Mouse (Mus musculus) C2C12 (cell line): ENCODE results near the gene Lztr1. TPM values are rescaled to one million over a fixed set of nuclear protein-coding genes. Genes with fewer than 3 reads are reported as not detected.

ENCODE experiments used
- H3K27me3 ChIP-seq: one replicate; pipeline ENCODE4 v1.6.1; 2011; ENCODE audit not compliant: control insufficient read depth, insufficient read depth, insufficient read length
- H3K36me3 ChIP-seq: one replicate; pipeline ENCODE4 v1.6.1; 2011; ENCODE audit not compliant: control insufficient read depth, insufficient read depth
- H3K4me3 ChIP-seq: one replicate; pipeline ENCODE4 v1.5.1; 2011; ENCODE audit warnings: mild to moderate bottlenecking, control low read depth; ENCODE audit not compliant: poor library complexity, insufficient read depth, severe bottlenecking
- H3K79me2 ChIP-seq: one replicate; pipeline ENCODE4 v1.6.1; 2011; ENCODE audit not compliant: control insufficient read depth, insufficient read depth
- H3K79me3 ChIP-seq: one replicate; pipeline ENCODE4 v1.6.1; 2011; ENCODE audit warnings: low read depth, control low read depth
- H3ac ChIP-seq: one replicate; pipeline ENCODE3; 2011; ENCODE audit warnings: low read depth; ENCODE audit not compliant: control insufficient read depth, insufficient read length
- CEBPB ChIP-seq: IDR thresholded peaks from one replicate; pipeline ENCODE4 v1.6.1; 2011; ENCODE audit warnings: low read depth, mild to moderate bottlenecking, control low read depth, moderate library complexity
- CTCF ChIP-seq: IDR thresholded peaks from one replicate; pipeline ENCODE4 v1.5.1; 2011; ENCODE audit not compliant: control insufficient read depth, insufficient read depth, insufficient read length
- FOSL1 ChIP-seq: IDR thresholded peaks from one replicate; pipeline ENCODE4 v1.8.0; 2011; ENCODE audit warnings: mild to moderate bottlenecking, low read length; ENCODE audit not compliant: poor library complexity, insufficient read depth, severe bottlenecking
- MAX ChIP-seq: IDR thresholded peaks from one replicate; pipeline ENCODE4 v1.6.1; 2011; ENCODE audit warnings: mild to moderate bottlenecking, control low read depth
- MYOD1 ChIP-seq: IDR thresholded peaks from one replicate; pipeline ENCODE4 v1.6.1; 2011; ENCODE audit warnings: low read depth; ENCODE audit not compliant: control insufficient read depth, insufficient read length
- MYOG ChIP-seq: IDR thresholded peaks from one replicate; pipeline ENCODE4 v1.6.1; 2011; ENCODE audit not compliant: control insufficient read depth, insufficient read length; ENCODE audit errors: extremely low read depth
- USF1 ChIP-seq: IDR thresholded peaks from one replicate; pipeline ENCODE4 v1.6.1; 2011; ENCODE audit warnings: low read depth, mild to moderate bottlenecking, control low read depth, moderate library complexity
- polyA plus RNA-seq: library from polyadenylated mRNA; unstranded; fragments of >200 nt; fragmentation: generic; extraction: Trizol; gene quantifications from one replicate; pipeline ENCODE4 v1.2.1, GENCODE M21; 2012; ENCODE audit warnings: missing spikeins

Lztr1 gene
- polyA plus RNA-seq, 1 experiment: 69.0 TPM

GRCm38 (mm10) chr16:17481465-17481864, 27.0 kb upstream of the Lztr1 start:
- peaks cover 51% of the 10 kb centered on the region for H3K36me3 ChIP-seq
- H3K27me3 ChIP-seq: no peaks in the 10 kb centered on the region
- H3K4me3 ChIP-seq: no peak overlapping the region
- no peak for TF ChIP-seq MAX
- no peak for TF ChIP-seq USF1
- no peak for TF ChIP-seq CTCF
- no peak for TF ChIP-seq MYOG
- TF ChIP-seq CEBPB: no peak
- no peak for TF ChIP-seq FOSL1
- no peak for TF ChIP-seq MYOD1
- no peak overlapping the region for H3ac ChIP-seq
- H3K79me2 ChIP-seq: peaks cover 67% of the 10 kb centered on the region
- peaks cover 66% of the 10 kb centered on the region for H3K79me3 ChIP-seq

- Histone ChIP-seq H3K36me3 (peaks cover 47% of the 10 kb centered on the region), H3K27me3 (no peaks in the 10 kb centered on the region), H3K79me3 (peaks cover 21% of the 10 kb centered on the region), H3K79me2 (peaks cover 17% of the 10 kb centered on the region), H3K4me3 (no peak overlapping the region), H3ac (no peak overlapping the region)
- no peak for TF ChIP-seq FOSL1
- no peak for TF ChIP-seq MYOG
- no peak for TF ChIP-seq MAX
- no peak for TF ChIP-seq CTCF
- no peak for TF ChIP-seq MYOD1
- no peak for TF ChIP-seq CEBPB
- no peak for TF ChIP-seq USF1
Measured at GRCm38 (mm10) chr16:17486505-17486904, 22.0 kb upstream of the Lztr1 start.

- no peaks in the 10 kb centered on the region for H3K27me3 ChIP-seq
- TF ChIP-seq MYOD1 (no peak), USF1 (no peak), MYOG (no peak)
- H3ac ChIP-seq: no peak overlapping the region
- H3K4me3 ChIP-seq: no peak overlapping the region
- H3K36me3 ChIP-seq: peaks cover 37% of the 10 kb centered on the region
- H3K79me2 ChIP-seq: no peaks in the 10 kb centered on the region
- peaks cover 5% of the 10 kb centered on the region for H3K79me3 ChIP-seq
Measured at GRCm38 (mm10) chr16:17488478-17489468, 19.7 kb upstream of the Lztr1 start.

- Histone ChIP-seq H3K79me2 (no peaks in the 10 kb centered on the region), H3K27me3 (no peaks in the 10 kb centered on the region), H3K36me3 (peaks cover 30% of the 10 kb centered on the region), H3K4me3 (no peak within 1 kb of the TSS), H3K79me3 (peaks cover 3% of the 10 kb centered on the region), H3ac (no peak within 1 kb of the TSS)
- TF ChIP-seq MYOG: no peak
- no peak for TF ChIP-seq FOSL1
- TF ChIP-seq MAX: no peak
- no peak for TF ChIP-seq MYOD1
- TF ChIP-seq CTCF: no peak
- no peak for TF ChIP-seq CEBPB
- TF ChIP-seq USF1: no peak
Measured at GRCm38 (mm10) chr16:17489469-17490111, 18.9 kb upstream of the Lztr1 start, which contains the start of gene Aifm3. Aifm3 (plus strand) TSS chr16:17489611.

DNA sequence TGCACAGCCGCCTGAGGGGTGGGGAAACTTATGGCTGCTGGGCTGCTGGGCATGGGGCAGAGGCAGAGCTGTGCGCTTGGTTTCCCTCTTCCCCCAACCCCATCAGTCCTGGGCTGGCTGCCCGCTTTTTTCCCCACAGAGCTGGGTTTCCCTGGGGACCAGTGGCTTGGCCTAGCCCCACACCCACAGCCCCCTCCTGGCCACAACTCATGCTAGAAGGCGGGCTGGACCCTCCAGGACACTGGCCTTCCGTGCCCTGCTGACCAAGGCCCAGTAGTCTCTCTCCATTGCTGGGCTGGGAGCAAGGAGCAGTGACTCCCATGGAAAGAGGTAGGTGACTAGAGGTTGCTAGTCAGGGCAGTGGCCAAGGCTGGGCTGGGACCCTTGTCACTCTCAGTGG, 17.3 kb upstream of the Lztr1 start:
- no peak for TF ChIP-seq CEBPB
- no peak for TF ChIP-seq CTCF
- TF ChIP-seq MYOD1: no peak
- TF ChIP-seq USF1: no peak
- no peak for TF ChIP-seq MAX
- TF ChIP-seq FOSL1: no peak
- TF ChIP-seq MYOG: no peak
- Histone ChIP-seq H3K4me3 (no peak overlapping the region), H3K79me2 (no peaks in the 10 kb centered on the region)

More for the DNA sequence above, 17.3 kb upstream of the Lztr1 start:
- Histone ChIP-seq H3K27me3 (no peaks in the 10 kb centered on the region), H3K36me3 (peaks cover 14% of the 10 kb centered on the region), H3ac (no peak overlapping the region), H3K79me3 (peaks cover 1% of the 10 kb centered on the region)
